Comparison of ENCODE assay signal across 25 mouse cellular contexts in genomic region chr1:129519751-129520150, GRCm38 (mm10).
DNase-seq lines count a peak whose midpoint lies in the region; ATAC-seq and TF ChIP-seq lines count a peak whose summit lies in the region.
"Had no signal": no experiment of that assay in that cellular context is flagged by ENCODE, and none has a peak within 500 bp of the region (broad histone marks: within the 10 kb centered on the region; RNA-seq: fewer than 3 reads in every experiment).

No protein-coding gene starts in this region.

- no peak for ATAC-seq in forebrain, postnatal 0 days
- ATAC-seq in forebrain, embryonic 11.5 days (replicated peaks; ENCODE audit: low FRiP score): no peak
- no peak for ATAC-seq in monocyte, adult 5-6 weeks (replicated peaks; ENCODE audit: insufficient number of reproducible peaks, low FRiP score, low TSS enrichment, poor library complexity, severe bottlenecking)
- ATAC-seq: CD4-positive, CD25-positive, alpha-beta regulatory T cell, adult 4 months; forebrain, embryonic 16.5 days; hindbrain, postnatal 0 days; inflammation-experienced regulatory T-cells, adult 6 months had no signal

- H3K27me3 ChIP-seq in forebrain, postnatal 0 days (ENCODE audit: insufficient read depth, low read length): no peaks in the 10 kb centered on the region
- H3K27me3 ChIP-seq in forebrain, embryonic 11.5 days (ENCODE audit: control insufficient read depth, insufficient read depth, low read length): no peaks in the 10 kb centered on the region
- H3K27me3 ChIP-seq in hindbrain, embryonic 10.5 days (ENCODE audit: insufficient read depth, poor library complexity, severe bottlenecking): no peaks in the 10 kb centered on the region
- H3K27me3 ChIP-seq: embryonic facial prominence, embryonic 12.5 days; embryonic facial prominence, embryonic 15.5 days had no signal

- no peak for TF ChIP-seq CTCF in forebrain, postnatal 0 days (IDR thresholded peaks at IDR 0.05; ENCODE audit: low read depth)
- TF ChIP-seq CTCF in brain, embryonic 14.5 days (IDR thresholded peaks at IDR 0.05; ENCODE audit: borderline replicate concordance, extremely low read depth, insufficient read depth, insufficient read length): no peak
- TF ChIP-seq CTCF in layer of hippocampus, adult 2 months (conservative IDR thresholded peaks at IDR 0.05): no peak

- no peaks in the 10 kb centered on the region for H3K4me1 ChIP-seq in forebrain, postnatal 0 days (ENCODE audit: insufficient read depth)
- H3K4me1 ChIP-seq in forebrain, embryonic 11.5 days (replicated peaks; ENCODE audit: control insufficient read depth, insufficient read depth, low read length): no peaks in the 10 kb centered on the region
- no peaks in the 10 kb centered on the region for H3K4me1 ChIP-seq in hindbrain, embryonic 10.5 days (replicated peaks)
- H3K4me1 ChIP-seq: embryonic facial prominence, embryonic 12.5 days; embryonic facial prominence, embryonic 15.5 days had no signal

- H3K4me2 ChIP-seq in forebrain, postnatal 0 days (ENCODE audit: low read depth): no peak overlapping the region
- H3K4me2 ChIP-seq in forebrain, embryonic 11.5 days (ENCODE audit: low read depth, low read length, severe bottlenecking): no peak overlapping the region
- H3K4me2 ChIP-seq: embryonic facial prominence, embryonic 12.5 days; embryonic facial prominence, embryonic 15.5 days; heart, embryonic 11.5 days; hindbrain, embryonic 14.5 days had no signal

- H3K9ac ChIP-seq in forebrain, postnatal 0 days: no peak overlapping the region
- no peak overlapping the region for H3K9ac ChIP-seq in forebrain, embryonic 11.5 days (ENCODE audit: low read length)
- H3K9ac ChIP-seq: embryonic facial prominence, embryonic 12.5 days; embryonic facial prominence, embryonic 15.5 days; hindbrain, embryonic 14.5 days had no signal

- no peak overlapping the region for H3K27ac ChIP-seq in forebrain, postnatal 0 days (ENCODE audit: low read depth, low read length)
- no peak overlapping the region for H3K27ac ChIP-seq in forebrain, embryonic 11.5 days (ENCODE audit: low read depth, low read length)
- peak overlapping the region; percentile 29; the same call in 1 of the 2 replicates for H3K27ac ChIP-seq in layer of hippocampus, adult 2 months
- H3K27ac ChIP-seq in hindbrain, embryonic 10.5 days: no peak overlapping the region
- H3K27ac ChIP-seq: embryonic facial prominence, embryonic 12.5 days; embryonic facial prominence, embryonic 15.5 days; gastrocnemius, adult 2 months; hindbrain, embryonic 14.5 days; hindbrain, postnatal 0 days had no signal

- H3K4me3 ChIP-seq in forebrain, postnatal 0 days (ENCODE audit: low read depth, low read length): no peak overlapping the region
- no peak overlapping the region for H3K4me3 ChIP-seq in forebrain, embryonic 11.5 days (ENCODE audit: low read depth, low read length)
- no peak overlapping the region for H3K4me3 ChIP-seq in layer of hippocampus, adult 2 months
- no peak overlapping the region for H3K4me3 ChIP-seq in hindbrain, embryonic 10.5 days
- H3K4me3 ChIP-seq: embryonic facial prominence, embryonic 12.5 days; embryonic facial prominence, embryonic 15.5 days; gastrocnemius, adult 2 months had no signal

- no peak for TF ChIP-seq POLR2A in brain, embryonic 14.5 days (IDR thresholded peaks at IDR 0.05; ENCODE audit: borderline replicate concordance, extremely low read depth, insufficient read depth, insufficient read length, poor library complexity, severe bottlenecking)

- WGBS in forebrain, postnatal 0 days: 55% methylated on average over 5 of the region's 5 CpGs
- WGBS in forebrain, embryonic 11.5 days: 91% methylated on average over 5 of the region's 5 CpGs
- 91% methylated on average over 5 of the region's 5 CpGs for WGBS in hindbrain, embryonic 10.5 days

- no peaks in the 10 kb centered on the region for H3K9me3 ChIP-seq in forebrain, postnatal 0 days (ENCODE audit: low read length)
- H3K9me3 ChIP-seq in forebrain, embryonic 11.5 days (ENCODE audit: control insufficient read depth, low read length): no peaks in the 10 kb centered on the region
- no peaks in the 10 kb centered on the region for H3K9me3 ChIP-seq in hindbrain, embryonic 10.5 days
- H3K9me3 ChIP-seq: embryonic facial prominence, embryonic 12.5 days; embryonic facial prominence, embryonic 15.5 days had no signal

- DNase-seq in forebrain, postnatal 0 days: peak; percentile 16
- DNase-seq in forebrain, embryonic 11.5 days (ENCODE audit: low spot score): no peak
- DNase-seq in brain, embryonic 14.5 days (ENCODE audit: low read depth): peak; percentile 61
- DNase-seq in layer of hippocampus, adult 2 months (ENCODE audit: low spot score in 2 of 2): peak; percentile 21 to 42
- peak; percentile 9 for DNase-seq in layer of hippocampus, adult 9-11 months
- DNase-seq in hindbrain, embryonic 10.5 days (ENCODE audit: low spot score): no peak
- DNase-seq in right cerebral cortex, adult 18-20 months: no peak
- DNase-seq: adrenal gland, adult 2 months; adrenal gland, postnatal 14 days; cerebellum, adult 11 months; cerebellum, adult 2 months; cerebellum, adult 9-11 months; cerebellum, postnatal 25 days; gastrocnemius, adult 2 months; gastrocnemius, postnatal 14 days; heart, adult 11 months had no signal

- no peaks in the 10 kb centered on the region for H3K36me3 ChIP-seq in forebrain, postnatal 0 days (ENCODE audit: insufficient read depth)
- no peaks in the 10 kb centered on the region for H3K36me3 ChIP-seq in forebrain, embryonic 11.5 days (ENCODE audit: control insufficient read depth, insufficient read depth, low read length)
- no peaks in the 10 kb centered on the region for H3K36me3 ChIP-seq in hindbrain, embryonic 10.5 days
- H3K36me3 ChIP-seq: embryonic facial prominence, embryonic 12.5 days; embryonic facial prominence, embryonic 15.5 days had no signal

Comparison
In these comparisons a context has a peak if more than half of its experiments do, and no peak if none do; other contexts are left out.
1. DNase-seq: peak in forebrain, postnatal 0 days (single experiment), brain, embryonic 14.5 days (single experiment), layer of hippocampus, adult 2 months (2 of 2) and layer of hippocampus, adult 9-11 months (single experiment); none in forebrain, embryonic 11.5 days (single experiment), hindbrain, embryonic 10.5 days (single experiment) and right cerebral cortex, adult 18-20 months (single experiment).